Comparison of ENCODE assay signal across 29 mouse cellular contexts in the genomic region with DNA sequence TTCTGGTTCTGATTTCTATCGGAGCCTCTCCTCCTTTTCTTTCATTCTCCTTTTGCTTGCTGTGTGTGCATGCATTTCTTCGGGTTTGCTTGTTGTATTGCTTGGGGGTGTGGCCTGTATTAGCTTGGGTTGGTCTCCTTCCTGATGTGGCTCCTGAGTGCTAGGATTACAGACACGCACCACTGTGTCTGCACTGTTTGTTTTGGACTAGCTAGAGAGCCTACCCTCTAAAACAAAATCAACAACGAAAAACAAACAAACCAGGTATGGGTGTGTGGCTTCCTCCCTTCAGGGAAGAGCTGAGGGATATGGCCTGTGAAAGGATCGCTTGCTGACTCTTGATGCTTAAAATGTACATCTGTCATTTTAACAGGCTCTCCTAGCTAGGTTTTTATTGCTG. TPM values are rescaled to one million over a fixed set of nuclear protein-coding genes. Genes with fewer than 3 reads are reported as not detected.
DNase-seq lines count a peak whose midpoint lies in the region; ATAC-seq lines count a peak whose summit lies in the region.
"Had no signal": no experiment of that assay in that cellular context is flagged by ENCODE, and none has a peak within 500 bp of the region (broad histone marks: within the 10 kb centered on the region; RNA-seq: fewer than 3 reads in every experiment).

No protein-coding gene starts in this region.

- H3K4me2 ChIP-seq in kidney, embryonic 14.5 days (replicated peaks; ENCODE audit: low read depth, low read length), result no peak overlapping the region
- no peak overlapping the region for H3K4me2 ChIP-seq in liver, embryonic 11.5 days
- H3K4me2 ChIP-seq in stomach, embryonic 15.5 days, result no peak overlapping the region
- H3K4me2 ChIP-seq: hindbrain, embryonic 15.5 days; limb, embryonic 13.5 days; lung, embryonic 14.5 days; midbrain, embryonic 11.5 days; neural tube, embryonic 12.5 days had no signal

- DNase-seq in kidney, postnatal 36 days, result no peak
- no peak for DNase-seq in liver, embryonic 11.5 days (ENCODE audit: low spot score)
- DNase-seq in liver, result no peak
- no peak for DNase-seq in right cerebral cortex, adult 2 months (ENCODE audit: low spot score in 2 of 2)
- DNase-seq: adrenal gland, adult 8-10 months; cerebellum, adult 9-10 months; cerebellum, postnatal 36 days; gastrocnemius, postnatal 14 days; heart, postnatal 14 days; kidney, adult 9 months; lung, embryonic 14.5 days; lung, postnatal 14 days; right cerebral cortex, adult 18-20 months; right cerebral cortex, postnatal 4 days; thymus, postnatal 14 days had no signal

- no peaks in the 10 kb centered on the region for H3K9me3 ChIP-seq in kidney, embryonic 14.5 days (ENCODE audit: control insufficient read depth, low read length)
- H3K9me3 ChIP-seq in liver, embryonic 11.5 days (ENCODE audit: control insufficient read depth, low read length), result no peaks in the 10 kb centered on the region
- no peaks in the 10 kb centered on the region for H3K9me3 ChIP-seq in stomach, embryonic 15.5 days
- H3K9me3 ChIP-seq: G1E; hindbrain, embryonic 10.5 days; hindbrain, embryonic 15.5 days; limb, embryonic 13.5 days; neural tube, embryonic 12.5 days had no signal

- no peaks in the 10 kb centered on the region; the same call in 1 of the 2 replicates for H3K4me1 ChIP-seq in kidney, embryonic 14.5 days (ENCODE audit: control insufficient read depth, insufficient read depth, low read length)
- H3K4me1 ChIP-seq in liver, embryonic 11.5 days (replicated peaks; ENCODE audit: control insufficient read depth, insufficient read depth, low read length), result no peaks in the 10 kb centered on the region
- no peaks in the 10 kb centered on the region for H3K4me1 ChIP-seq in stomach, embryonic 15.5 days
- H3K4me1 ChIP-seq: hindbrain, embryonic 10.5 days; hindbrain, embryonic 15.5 days; limb, embryonic 13.5 days; neural tube, embryonic 12.5 days had no signal

- H3K36me3 ChIP-seq in kidney, embryonic 14.5 days (ENCODE audit: control insufficient read depth, insufficient read depth, low read length), result peaks cover 84% of the 10 kb centered on the region
- H3K36me3 ChIP-seq in liver, embryonic 11.5 days (ENCODE audit: control insufficient read depth, insufficient read depth, low read length), result peaks cover 39% of the 10 kb centered on the region
- H3K36me3 ChIP-seq in stomach, embryonic 15.5 days, result peaks cover 59% of the 10 kb centered on the region

- H3K9ac ChIP-seq in kidney, embryonic 14.5 days (ENCODE audit: low read depth, low read length), result no peak overlapping the region
- no peak overlapping the region for H3K9ac ChIP-seq in liver, embryonic 11.5 days (ENCODE audit: low read depth, low read length)
- H3K9ac ChIP-seq in stomach, embryonic 15.5 days, result no peak overlapping the region
- H3K9ac ChIP-seq: hindbrain, embryonic 15.5 days; limb, embryonic 13.5 days; lung, embryonic 14.5 days; neural tube, embryonic 12.5 days had no signal

- no peak overlapping the region; the same call in 1 of the 2 replicates for H3K27ac ChIP-seq in kidney, embryonic 14.5 days (ENCODE audit: low read depth, low read length)
- 0 out of 2 replicates have a peak overlapping the region, but pooled peaks have one; percentile 2 for H3K27ac ChIP-seq in liver, embryonic 11.5 days (ENCODE audit: low read depth, low read length)
- no peak overlapping the region for H3K27ac ChIP-seq in stomach, embryonic 15.5 days
- H3K27ac ChIP-seq: hindbrain, embryonic 10.5 days; hindbrain, embryonic 15.5 days; left cerebral cortex, adult 2 months; limb, embryonic 13.5 days; neural tube, embryonic 12.5 days had no signal

- WGBS in kidney, embryonic 14.5 days, result 53% methylated on average over 5 of the region's 5 CpGs
- WGBS in liver, embryonic 11.5 days, result 80% methylated on average over 5 of the region's 5 CpGs
- WGBS in stomach, embryonic 15.5 days, result 67% methylated on average over 5 of the region's 5 CpGs

- ATAC-seq in kidney, embryonic 14.5 days (ENCODE audit: low FRiP score, low TSS enrichment), result 0 out of 2 replicates have a peak, but pooled peaks have one; percentile 71
- no peak for ATAC-seq in liver, embryonic 11.5 days (replicated peaks; ENCODE audit: low FRiP score)
- peak; percentile 31; the same call in 1 of the 2 replicates for ATAC-seq in stomach, embryonic 15.5 days (ENCODE audit: insufficient read depth, low FRiP score, low read depth)
- ATAC-seq in monocyte, adult 5-6 weeks (replicated peaks; ENCODE audit: insufficient number of reproducible peaks, low FRiP score, low TSS enrichment, poor library complexity, severe bottlenecking), result no peak
- ATAC-seq: forebrain, embryonic 14.5 days; inflammation-experienced regulatory T-cells, adult 6 months; midbrain, embryonic 16.5 days had no signal

- H3K4me3 ChIP-seq in kidney, embryonic 14.5 days (ENCODE audit: low read length), result no peak overlapping the region
- H3K4me3 ChIP-seq in liver, embryonic 11.5 days (ENCODE audit: low read depth, low read length), result no peak overlapping the region
- H3K4me3 ChIP-seq in stomach, embryonic 15.5 days (replicated peaks), result no peak overlapping the region
- H3K4me3 ChIP-seq: hindbrain, embryonic 10.5 days; hindbrain, embryonic 15.5 days; left cerebral cortex, adult 2 months; limb, embryonic 13.5 days; myocyte; neural tube, embryonic 12.5 days had no signal

- H3K27me3 ChIP-seq in kidney, embryonic 14.5 days (ENCODE audit: control insufficient read depth, insufficient read depth, low read length), result no peaks in the 10 kb centered on the region
- no peaks in the 10 kb centered on the region for H3K27me3 ChIP-seq in liver, embryonic 11.5 days (replicated peaks; ENCODE audit: control insufficient read depth, insufficient read depth, low read length)
- no peaks in the 10 kb centered on the region for H3K27me3 ChIP-seq in stomach, embryonic 15.5 days (replicated peaks)
- H3K27me3 ChIP-seq: hindbrain, embryonic 15.5 days; limb, embryonic 13.5 days; neural tube, embryonic 12.5 days had no signal

RNA-seq across cellular contexts. Expression of a gene that starts 13.6 kb away (rescaled TPM):
- 6.6 and 10.3 TPM in 2 replicates for polyA plus RNA-seq in kidney, embryonic 14.5 days (2014; fragmentation: Nextera tagmentation; extraction: Ambion mirVana)
- polyA plus RNA-seq in liver, embryonic 11.5 days (2014; fragmentation: Nextera tagmentation; extraction: Ambion mirVana), result 3.2 and 4.1 TPM in 2 replicates
- 59.1 and 73.0 TPM in 2 replicates for polyA plus RNA-seq in stomach, embryonic 15.5 days (2015; fragmentation: Nextera tagmentation; extraction: Ambion mirVana)
- 2.3 to 5.5 TPM (median 3.0 TPM) in 3 replicates for total RNA-seq in monocyte, adult 5-6 weeks (2017)
- total RNA-seq: G1E had no signal
- polyA plus RNA-seq: G1E had no signal

RNA-seq across cellular contexts. Expression of a gene that starts 57.4 kb away (rescaled TPM):
- polyA plus RNA-seq in kidney, embryonic 14.5 days (2014; fragmentation: Nextera tagmentation; extraction: Ambion mirVana), result 58.3 and 91.2 TPM in 2 replicates
- 65.7 and 70.3 TPM in 2 replicates for polyA plus RNA-seq in liver, embryonic 11.5 days (2014; fragmentation: Nextera tagmentation; extraction: Ambion mirVana)
- polyA plus RNA-seq in stomach, embryonic 15.5 days (2015; fragmentation: Nextera tagmentation; extraction: Ambion mirVana), result 63.8 and 68.8 TPM in 2 replicates
- 142 to 333 TPM (median 161 TPM) in 3 replicates for total RNA-seq in monocyte, adult 5-6 weeks (2017)

Comparison
In these comparisons a context has a peak if more than half of its experiments do, and no peak if none do; other contexts are left out.
1. ATAC-seq: peak in kidney, embryonic 14.5 days (single experiment) and stomach, embryonic 15.5 days (single experiment); none in liver, embryonic 11.5 days (single experiment) and monocyte, adult 5-6 weeks (single experiment).